Mouse (Mus musculus) ES-E14 (cell line): ENCODE data around the gene Dst.

Experiments
- CHD2 ChIP-seq: IDR thresholded peaks from 2 replicates; pipeline ENCODE4 v1.6.1; 2014; ENCODE audit warnings: mild to moderate bottlenecking, low read depth, low read length, inconsistent platforms
- MAFK ChIP-seq: IDR thresholded peaks from 2 replicates; pipeline ENCODE4 v1.6.1; 2014; ENCODE audit warnings: mild to moderate bottlenecking, low read depth, low read length, inconsistent platforms; ENCODE audit not compliant: insufficient read depth
- ZC3H11A ChIP-seq: IDR thresholded peaks from 2 replicates; pipeline ENCODE4 v1.6.1; 2012; ENCODE audit warnings: low read depth, mild to moderate bottlenecking, inconsistent platforms, low read length, borderline replicate concordance
- ZNF384 ChIP-seq: IDR thresholded peaks from 2 replicates; pipeline ENCODE4 v1.6.1; 2012; ENCODE audit warnings: low read depth, low read length, inconsistent platforms

DNA sequence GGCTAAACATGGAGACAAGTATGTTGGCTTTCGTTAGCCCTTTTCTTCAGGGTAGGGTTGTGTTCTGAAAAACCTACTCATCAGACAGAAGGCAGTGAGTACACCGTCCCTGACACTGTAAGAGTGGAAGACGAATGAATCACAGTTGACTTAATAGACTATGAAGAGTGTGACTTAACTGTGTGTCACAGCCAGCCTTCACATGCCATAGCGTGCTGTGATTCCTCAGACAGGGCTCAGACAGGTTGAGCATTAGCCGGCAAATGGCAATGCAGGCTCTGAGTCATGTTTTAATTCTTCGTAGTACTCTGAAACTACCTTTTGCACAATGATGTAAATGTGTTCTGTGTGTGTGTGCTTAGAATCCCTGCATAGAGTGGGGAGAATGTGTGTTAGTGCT is 278.0 kb downstream of the Dst start:
- TF ChIP-seq ZNF384 (no peak), ZC3H11A (no peak), CHD2 (no peak), MAFK (no peak)
